Mouse (Mus musculus): ENCODE measurements around the gene Fbp1.

DNA sequence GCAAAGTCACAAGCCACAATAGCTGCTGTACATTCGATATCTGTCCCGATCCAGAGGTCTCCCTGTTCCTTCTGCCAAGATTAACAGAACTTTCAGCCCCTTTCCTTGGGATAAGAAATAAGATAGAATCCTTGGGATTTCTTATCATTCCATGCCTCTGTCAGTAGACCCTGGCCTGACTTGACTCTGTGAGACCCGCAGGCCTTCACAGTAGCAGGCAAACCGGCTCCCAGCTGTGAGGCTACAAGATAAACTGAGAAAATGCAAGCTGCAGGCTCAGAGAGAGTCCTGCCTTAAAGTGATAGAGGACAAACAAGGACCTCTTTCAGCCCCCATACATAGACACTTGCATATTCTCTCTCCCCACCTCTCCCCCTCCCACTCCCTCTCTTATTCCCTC lies 54.7 kb downstream of the Fbp1 start:
- no peak for TF ChIP-seq CTCF (IDR thresholded peaks at IDR 0.05; ENCODE audit: low read depth, low read length)
- TF ChIP-seq GATA1 (IDR thresholded peaks at IDR 0.05; ENCODE audit: borderline replicate concordance, low read length) = no peak
